Mouse (Mus musculus) heart, postnatal 0 days (tissue): ENCODE results near the gene Gm42878. TPM values are rescaled to one million over a fixed set of nuclear protein-coding genes. Genes with fewer than 3 reads are reported as not detected.

Experiments
- ATAC-seq: fragments of 200-750 bp; cut with Nextera tagmentation; 2 replicates; pipeline ENCODE4 v1.8.0; 2017; ENCODE audit warnings: low read depth, moderate number of reproducible peaks, moderate library complexity; ENCODE audit not compliant: insufficient read depth
- DNase-seq: peaks from one replicate; pipeline ENCODE4 v3.0.0-alpha.2; 2016; ENCODE audit warnings: low spot score
- H3K27ac ChIP-seq: fragments of 300-500 bp; sonication (generic); 2 replicates; pipeline ENCODE4 v1.5.1; 2014; ENCODE audit warnings: low read depth, mild to moderate bottlenecking
- H3K27me3 ChIP-seq: fragments of 300-500 bp; sonication (generic); 2 replicates; pipeline ENCODE4 v1.6.1; 2014; ENCODE audit warnings: low read length, mixed read lengths; ENCODE audit not compliant: control insufficient read depth, insufficient read depth
- H3K36me3 ChIP-seq: fragments of 300-500 bp; sonication (generic); replicated peaks from 2 replicates; pipeline ENCODE4 v1.6.1; 2014; ENCODE audit warnings: low read length, mixed read lengths; ENCODE audit not compliant: control insufficient read depth, insufficient read depth
- H3K4me1 ChIP-seq: fragments of 300-500 bp; sonication (generic); 2 replicates; pipeline ENCODE4 v1.6.1; 2014; ENCODE audit warnings: antibody characterized with exemption; ENCODE audit not compliant: control insufficient read depth, insufficient read depth
- H3K4me2 ChIP-seq: fragments of 300-500 bp; sonication (generic); 2 replicates; pipeline ENCODE4 v1.6.1; 2014; ENCODE audit warnings: low read depth, mild to moderate bottlenecking, low read length, moderate library complexity
- H3K4me3 ChIP-seq: fragments of 300-500 bp; sonication (generic); 2 replicates; pipeline ENCODE4 v1.5.1; 2014; ENCODE audit warnings: low read depth, low read length
- H3K9ac ChIP-seq: fragments of 300-500 bp; sonication (generic); replicated peaks from 2 replicates; pipeline ENCODE4 v1.6.1; 2014; ENCODE audit warnings: low read depth, low read length, mixed read lengths
- H3K9me3 ChIP-seq: fragments of 300-500 bp; sonication (generic); replicated peaks from 2 replicates; pipeline ENCODE4 v1.6.1; 2016; ENCODE audit warnings: low read length; ENCODE audit not compliant: control insufficient read depth
- CTCF ChIP-seq: IDR thresholded peaks from 2 replicates; pipeline ENCODE4 v1.5.1; 2016; ENCODE audit warnings: antibody characterized with exemption, control low read depth, low read depth
- EP300 ChIP-seq: IDR thresholded peaks from 2 replicates; pipeline ENCODE4 v1.6.1; 2016; ENCODE audit warnings: antibody characterized with exemption, low read depth
- WGBS: fragments of 180-500 bp; shearing (Covaris S2); extraction: QIAGEN DNeasy Blood & Tissue Kit; methylation state at CpG from one replicate; pipeline ENCODE4 v1.1.7; 2014; 5-methylcytosine and 5-hydroxymethylcytosine counted together
- polyA plus RNA-seq: library from polyadenylated mRNA; unstranded; fragments of >200 nt; fragmentation: Nextera tagmentation; extraction: Ambion mirVana; gene quantifications from 2 replicates; pipeline ENCODE4 v1.2.1, GENCODE M21; 2015
- total RNA-seq: library from RNA; depleted of rRNA; stranded (reverse); fragments of >200 nt; gene quantifications from 2 replicates; pipeline ENCODE4 v1.2.3, GENCODE M21; 2014; ENCODE audit warnings: low replicate concordance

The Gm42878 gene
- total and polyA plus RNA-seq, 2 experiments from 2014 or later: 0.11 TPM; not detected in 1

GRCm38 (mm10) chr5:121585005-121585404 is 39.7 kb upstream of the Gm42878 start:
- ATAC-seq: no peak
- H3K27me3 ChIP-seq: no peaks in the 10 kb centered on the region
- TF ChIP-seq EP300: no peak
- no peak for TF ChIP-seq CTCF
- 0 out of 2 replicates have a peak, but pooled peaks cover 5% of the 10 kb centered on the region for H3K36me3 ChIP-seq
- H3K4me1 ChIP-seq: peaks cover 10% of the 10 kb centered on the region; the same call in 1 of the 2 replicates
- no peak overlapping the region for H3K4me3 ChIP-seq
- no peak overlapping the region for H3K4me2 ChIP-seq
- no peaks in the 10 kb centered on the region for H3K9me3 ChIP-seq
- H3K27ac ChIP-seq: no peak overlapping the region
- no peak for DNase-seq
- no peak overlapping the region for H3K9ac ChIP-seq
- WGBS: 92% methylated on average over 10 of the region's 10 CpGs

GRCm38 (mm10) chr5:121583765-121584501 is 38.7 kb upstream of the Gm42878 start:
- H3K9me3 ChIP-seq: no peaks in the 10 kb centered on the region
- 50% methylated on average over 12 of the region's 12 CpGs for WGBS
- no peak overlapping the region for H3K9ac ChIP-seq
- peaks cover 13% of the 10 kb centered on the region; the same call in 1 of the 2 replicates for H3K36me3 ChIP-seq
- peaks cover 10% of the 10 kb centered on the region; the same call in 1 of the 2 replicates for H3K4me1 ChIP-seq
- DNase-seq (peak; percentile 82), ATAC-seq (peak; percentile 87)
- H3K27ac ChIP-seq: peak overlapping the region; percentile 10; the same call in 1 of the 2 replicates
- TF ChIP-seq CTCF (peak; percentile 81), EP300 (no peak)
- no peak overlapping the region for H3K4me2 ChIP-seq
- no peaks in the 10 kb centered on the region for H3K27me3 ChIP-seq
- H3K4me3 ChIP-seq: no peak overlapping the region

GRCm38 (mm10) chr5:121581945-121582344 is 36.7 kb upstream of the Gm42878 start:
- DNase-seq: no peak
- Histone ChIP-seq H3K9ac (no peak overlapping the region), H3K27me3 (no peaks in the 10 kb centered on the region), H3K9me3 (no peaks in the 10 kb centered on the region), H3K4me1 (peaks cover 10% of the 10 kb centered on the region; the same call in 1 of the 2 replicates), H3K4me3 (no peak overlapping the region), H3K4me2 (no peak overlapping the region), H3K36me3 (peaks cover 15% of the 10 kb centered on the region; the same call in 1 of the 2 replicates), H3K27ac (no peak overlapping the region)
- 88% methylated on average over 8 of the region's 8 CpGs for WGBS
- ATAC-seq: no peak
- TF ChIP-seq CTCF (no peak), EP300 (no peak)

GRCm38 (mm10) chr5:121576927-121577488 is 31.7 kb upstream of the Gm42878 start:
- H3K9ac ChIP-seq: no peak overlapping the region
- WGBS: 67% methylated on average over 11 of the region's 11 CpGs
- H3K4me2 ChIP-seq: no peak overlapping the region
- H3K4me3 ChIP-seq: no peak overlapping the region
- H3K9me3 ChIP-seq: no peaks in the 10 kb centered on the region
- TF ChIP-seq CTCF (no peak), EP300 (no peak)
- ATAC-seq: no peak
- H3K27ac ChIP-seq: peak overlapping the region; percentile 18; the same call in 1 of the 2 replicates
- no peaks in the 10 kb centered on the region for H3K4me1 ChIP-seq
- DNase-seq: no peak
- H3K36me3 ChIP-seq: peaks cover 24% of the 10 kb centered on the region
- no peaks in the 10 kb centered on the region for H3K27me3 ChIP-seq

GRCm38 (mm10) chr5:121575867-121576266 is 30.6 kb upstream of the Gm42878 start:
- DNase-seq: no peak
- WGBS: 87% methylated on average over 11 of the region's 11 CpGs
- Histone ChIP-seq H3K4me2 (no peak overlapping the region), H3K4me1 (no peaks in the 10 kb centered on the region), H3K27ac (no peak overlapping the region), H3K4me3 (no peak overlapping the region), H3K9ac (no peak overlapping the region), H3K27me3 (no peaks in the 10 kb centered on the region), H3K9me3 (no peaks in the 10 kb centered on the region), H3K36me3 (peaks cover 27% of the 10 kb centered on the region)
- no peak for ATAC-seq
- TF ChIP-seq CTCF: no peak
- TF ChIP-seq EP300: no peak
